Mouse (Mus musculus): ENCODE data around the gene Lef1. TPM values are rescaled to one million over a fixed set of nuclear protein-coding genes. Genes with fewer than 3 reads are reported as not detected.
A peak's percentile ranks its signal among the peaks of the same experiment; 100 is the strongest.

Gene Lef1
- polyA plus RNA-seq, 1 experiment from 2014 or later: 3.7 TPM

DNA sequence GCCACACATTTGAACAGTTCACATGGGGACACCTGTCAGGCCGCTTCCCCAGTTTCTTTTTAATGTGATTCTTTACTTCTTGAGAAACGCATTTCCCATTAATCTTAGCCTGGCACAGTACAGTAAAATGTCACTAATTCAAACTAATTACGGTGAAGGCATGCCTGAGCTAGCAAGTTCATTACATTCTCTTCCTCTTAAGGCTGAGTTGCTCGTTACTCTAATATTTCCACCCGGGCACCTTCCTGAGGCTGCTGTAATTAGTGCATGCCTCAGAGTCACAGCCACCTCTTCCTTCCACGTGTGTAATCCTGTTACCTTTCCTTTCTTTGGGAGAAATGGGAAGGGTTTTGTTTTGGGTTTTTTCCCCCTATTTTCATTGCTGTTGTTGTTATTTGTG, 71.9 kb downstream of the Lef1 start:
- no peaks in the 10 kb centered on the region for H3K27me3 ChIP-seq (ENCODE audit: control insufficient read depth, insufficient read depth, low read length)
- H3K4me3 ChIP-seq (ENCODE audit: low read depth, low read length): no peak overlapping the region
- H3K27ac ChIP-seq (ENCODE audit: low read depth, low read length): no peak overlapping the region
- H3K9ac ChIP-seq (replicated peaks; ENCODE audit: low read depth, low read length): no peak overlapping the region
- ATAC-seq (ENCODE audit: low read depth): peak; percentile 68; the same call in 1 of the 2 replicates
- H3K9me3 ChIP-seq (ENCODE audit: control insufficient read depth, low read length): no peaks in the 10 kb centered on the region
- WGBS: 42% methylated on average over 6 of the region's 6 CpGs
- H3K36me3 ChIP-seq (ENCODE audit: control insufficient read depth, insufficient read depth, low read length): no peaks in the 10 kb centered on the region
- no peaks in the 10 kb centered on the region for H3K4me1 ChIP-seq (ENCODE audit: control insufficient read depth, insufficient read depth, low read length)
- no peak overlapping the region for H3K4me2 ChIP-seq (ENCODE audit: low read depth, low read length)

DNA sequence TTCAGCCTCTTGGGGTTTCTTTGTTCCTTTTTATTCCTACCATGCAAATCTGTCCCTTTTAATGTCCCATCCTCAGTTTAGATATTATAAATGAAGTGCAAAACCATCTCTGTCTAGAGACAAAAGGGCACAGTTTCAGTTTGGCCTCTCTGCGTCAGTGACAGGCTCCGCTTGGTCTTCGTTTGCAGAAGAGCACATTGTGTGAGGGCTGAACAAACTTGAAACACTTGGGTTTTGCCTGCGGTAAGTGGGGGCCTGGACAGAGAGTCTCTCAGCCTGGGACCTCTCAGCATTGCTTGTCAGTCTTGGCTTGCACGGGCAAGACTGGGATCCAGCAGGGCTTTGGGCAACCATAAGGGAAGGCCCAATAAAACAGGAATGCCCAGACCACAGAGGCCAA, 75.9 kb downstream of the Lef1 start:
- H3K9me3 ChIP-seq (ENCODE audit: control insufficient read depth, low read length): no peaks in the 10 kb centered on the region
- H3K4me3 ChIP-seq (ENCODE audit: low read depth, low read length): no peak overlapping the region
- H3K4me2 ChIP-seq (ENCODE audit: low read depth, low read length): no peak overlapping the region
- ATAC-seq (ENCODE audit: low read depth): no peak
- no peak overlapping the region for H3K9ac ChIP-seq (replicated peaks; ENCODE audit: low read depth, low read length)
- 80% methylated on average over 5 of the region's 5 CpGs for WGBS
- H3K27ac ChIP-seq (ENCODE audit: low read depth, low read length): no peak overlapping the region
- H3K27me3 ChIP-seq (ENCODE audit: control insufficient read depth, insufficient read depth, low read length): no peaks in the 10 kb centered on the region
- H3K36me3 ChIP-seq (ENCODE audit: control insufficient read depth, insufficient read depth, low read length): no peaks in the 10 kb centered on the region
- no peaks in the 10 kb centered on the region for H3K4me1 ChIP-seq (ENCODE audit: control insufficient read depth, insufficient read depth, low read length)

DNA sequence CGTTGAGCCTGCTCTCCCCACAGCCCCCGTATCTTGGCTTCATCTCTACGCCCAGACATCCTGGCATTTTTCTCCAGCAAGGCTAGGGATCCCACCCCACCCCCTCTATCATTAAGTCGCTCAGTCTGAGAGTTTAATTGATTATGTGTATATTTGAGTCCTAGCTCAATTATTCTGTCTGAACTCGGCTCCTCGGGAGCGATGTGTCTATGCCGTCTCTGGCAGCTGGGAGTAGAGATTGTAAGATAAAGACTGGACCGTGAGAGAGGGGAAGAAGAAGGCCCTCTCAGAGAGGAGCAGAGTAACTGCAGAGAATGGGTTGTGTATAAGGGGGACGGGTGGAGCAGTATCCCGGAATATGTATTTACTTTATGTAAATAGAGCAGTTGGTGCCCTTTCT, 80.0 kb downstream of the Lef1 start:
- no peaks in the 10 kb centered on the region for H3K4me1 ChIP-seq (ENCODE audit: control insufficient read depth, insufficient read depth, low read length)
- 77% methylated on average over 11 of the region's 11 CpGs for WGBS
- no peak for ATAC-seq (ENCODE audit: low read depth)
- H3K4me2 ChIP-seq (ENCODE audit: low read depth, low read length): no peak overlapping the region
- H3K36me3 ChIP-seq (ENCODE audit: control insufficient read depth, insufficient read depth, low read length): no peaks in the 10 kb centered on the region
- no peak overlapping the region for H3K4me3 ChIP-seq (ENCODE audit: low read depth, low read length)
- no peaks in the 10 kb centered on the region for H3K27me3 ChIP-seq (ENCODE audit: control insufficient read depth, insufficient read depth, low read length)
- H3K27ac ChIP-seq (ENCODE audit: low read depth, low read length): no peak overlapping the region
- H3K9ac ChIP-seq (replicated peaks; ENCODE audit: low read depth, low read length): no peak overlapping the region
- H3K9me3 ChIP-seq (ENCODE audit: control insufficient read depth, low read length): no peaks in the 10 kb centered on the region

DNA sequence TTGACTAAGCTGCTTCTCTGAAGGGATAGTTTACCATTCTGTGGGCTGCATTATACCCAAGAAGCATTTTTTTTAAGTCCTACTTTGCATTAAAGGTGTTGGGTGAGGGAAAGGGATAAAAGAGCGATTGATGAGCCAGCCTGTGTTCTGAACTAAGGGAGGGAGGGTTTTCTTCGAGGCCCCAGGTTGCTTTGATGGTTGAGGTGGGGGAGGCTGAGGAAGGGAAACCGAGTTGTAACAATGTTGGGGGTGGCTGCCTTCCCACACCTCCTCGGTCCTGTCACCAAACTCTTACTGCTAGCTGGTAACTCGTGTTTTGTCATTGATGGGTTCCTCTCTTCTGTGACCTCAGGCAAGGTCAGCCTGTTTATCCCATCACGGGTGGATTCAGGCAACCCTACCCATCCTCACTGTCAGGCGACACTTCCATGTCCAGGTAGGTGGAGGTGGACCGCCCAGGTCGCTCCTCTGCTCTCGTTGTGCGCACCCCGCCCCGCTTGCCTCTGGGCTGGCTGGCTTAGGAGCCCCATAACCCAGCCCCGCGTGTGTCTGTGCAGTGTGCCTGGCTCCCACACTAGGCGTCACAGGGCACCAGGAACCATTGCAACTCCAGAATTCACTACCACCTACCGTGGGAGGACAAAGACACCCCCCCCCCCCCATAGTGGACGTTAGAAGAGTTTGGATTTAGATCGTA, 80.5 kb downstream of the Lef1 start:
- Histone ChIP-seq H3K9ac (replicated peaks; ENCODE audit: low read depth, low read length) (no peak overlapping the region), H3K4me1 (ENCODE audit: control insufficient read depth, insufficient read depth, low read length) (no peaks in the 10 kb centered on the region), H3K4me2 (ENCODE audit: low read depth, low read length) (no peak overlapping the region), H3K9me3 (ENCODE audit: control insufficient read depth, low read length) (no peaks in the 10 kb centered on the region), H3K4me3 (ENCODE audit: low read depth, low read length) (no peak overlapping the region), H3K36me3 (ENCODE audit: control insufficient read depth, insufficient read depth, low read length) (no peaks in the 10 kb centered on the region), H3K27me3 (ENCODE audit: control insufficient read depth, insufficient read depth, low read length) (no peaks in the 10 kb centered on the region), H3K27ac (ENCODE audit: low read depth, low read length) (no peak overlapping the region)
- no peak for ATAC-seq (ENCODE audit: low read depth)
- WGBS: 85% methylated on average over 19 of the region's 19 CpGs

DNA sequence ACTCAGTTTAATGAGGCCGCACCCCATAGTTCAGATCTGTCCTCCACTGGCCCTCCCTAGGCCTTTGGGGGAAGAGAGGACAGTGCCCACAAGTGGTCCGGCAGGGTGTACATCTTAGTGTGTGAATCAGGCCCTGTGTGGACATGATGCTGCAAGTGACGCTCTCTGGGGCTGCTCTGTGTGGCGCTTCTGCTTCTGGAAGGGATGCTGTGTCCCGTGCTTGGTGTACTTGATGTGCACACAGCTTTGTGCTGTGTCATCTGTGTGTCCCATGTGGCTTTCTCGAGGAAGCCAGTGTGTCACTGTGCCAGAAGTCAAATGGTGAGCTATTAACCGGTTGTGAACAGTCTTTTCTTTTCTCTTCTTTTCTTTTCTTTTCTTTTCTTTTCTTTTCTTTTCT, 81.2 kb downstream of the Lef1 start:
- WGBS: 74% methylated on average over 7 of the region's 7 CpGs
- Histone ChIP-seq H3K4me3 (ENCODE audit: low read depth, low read length) (no peak overlapping the region), H3K4me2 (ENCODE audit: low read depth, low read length) (no peak overlapping the region), H3K27me3 (ENCODE audit: control insufficient read depth, insufficient read depth, low read length) (no peaks in the 10 kb centered on the region), H3K4me1 (ENCODE audit: control insufficient read depth, insufficient read depth, low read length) (no peaks in the 10 kb centered on the region), H3K9me3 (ENCODE audit: control insufficient read depth, low read length) (no peaks in the 10 kb centered on the region), H3K36me3 (ENCODE audit: control insufficient read depth, insufficient read depth, low read length) (no peaks in the 10 kb centered on the region), H3K9ac (replicated peaks; ENCODE audit: low read depth, low read length) (no peak overlapping the region), H3K27ac (ENCODE audit: low read depth, low read length) (no peak overlapping the region)
- ATAC-seq (ENCODE audit: low read depth): no peak

DNA sequence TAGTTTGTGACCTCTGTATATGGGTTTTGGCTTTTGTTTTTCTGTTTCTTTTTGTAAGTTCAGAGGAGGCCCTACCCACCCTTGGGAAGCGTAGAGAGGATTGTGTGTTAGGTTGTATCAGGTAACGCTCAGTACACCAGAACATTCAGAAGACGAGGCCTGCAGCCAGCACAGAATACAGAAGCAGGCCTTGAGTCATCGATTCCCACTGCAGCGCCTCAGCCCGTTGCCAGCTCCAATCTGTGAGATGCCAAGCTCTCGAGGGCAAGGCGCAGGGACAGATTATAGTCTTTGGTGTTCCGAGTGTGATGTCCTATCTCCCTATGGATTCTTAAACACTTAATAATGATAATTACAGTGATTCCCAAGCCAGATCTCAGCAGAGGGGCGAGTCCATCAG, 85.8 kb downstream of the Lef1 start:
- H3K4me3 ChIP-seq (ENCODE audit: low read depth, low read length): no peak overlapping the region
- H3K9ac ChIP-seq (replicated peaks; ENCODE audit: low read depth, low read length): no peak overlapping the region
- H3K9me3 ChIP-seq (ENCODE audit: control insufficient read depth, low read length): no peaks in the 10 kb centered on the region
- no peaks in the 10 kb centered on the region for H3K36me3 ChIP-seq (ENCODE audit: control insufficient read depth, insufficient read depth, low read length)
- 76% methylated on average over 10 of the region's 10 CpGs for WGBS
- H3K4me2 ChIP-seq (ENCODE audit: low read depth, low read length): no peak overlapping the region
- H3K27ac ChIP-seq (ENCODE audit: low read depth, low read length): no peak overlapping the region
- H3K4me1 ChIP-seq (ENCODE audit: control insufficient read depth, insufficient read depth, low read length): no peaks in the 10 kb centered on the region
- H3K27me3 ChIP-seq (ENCODE audit: control insufficient read depth, insufficient read depth, low read length): no peaks in the 10 kb centered on the region
- no peak for ATAC-seq (ENCODE audit: low read depth)

DNA sequence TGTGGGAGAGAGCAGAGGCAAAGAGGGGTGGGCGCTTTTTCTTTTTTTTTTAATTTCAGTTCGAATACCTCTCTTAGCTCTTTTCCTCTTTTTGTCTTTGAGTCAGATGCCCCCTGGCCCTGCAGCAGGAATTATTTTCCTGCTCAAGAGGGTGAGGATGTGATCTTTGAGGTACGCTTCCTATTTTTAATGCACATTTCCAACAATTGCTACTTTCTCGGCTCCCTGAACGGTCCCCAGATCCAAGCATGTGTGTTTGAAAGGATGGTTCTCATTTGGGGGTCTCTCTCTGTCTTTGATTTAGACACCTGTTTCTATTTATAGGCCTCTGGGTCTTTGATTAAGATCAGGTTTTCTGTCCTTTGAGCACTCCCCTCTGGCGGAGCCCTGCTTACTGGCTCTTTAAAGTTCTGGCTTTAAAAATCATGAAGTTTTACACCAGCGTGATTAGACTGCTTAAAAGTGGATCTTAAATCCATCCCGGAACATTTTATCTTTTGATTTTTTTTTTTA, 86.3 kb downstream of the Lef1 start:
- WGBS: 79% methylated on average over 8 of the region's 8 CpGs
- Histone ChIP-seq H3K36me3 (ENCODE audit: control insufficient read depth, insufficient read depth, low read length) (no peaks in the 10 kb centered on the region), H3K9me3 (ENCODE audit: control insufficient read depth, low read length) (no peaks in the 10 kb centered on the region), H3K27me3 (ENCODE audit: control insufficient read depth, insufficient read depth, low read length) (no peaks in the 10 kb centered on the region), H3K4me3 (ENCODE audit: low read depth, low read length) (no peak overlapping the region), H3K4me1 (ENCODE audit: control insufficient read depth, insufficient read depth, low read length) (no peaks in the 10 kb centered on the region), H3K4me2 (ENCODE audit: low read depth, low read length) (no peak overlapping the region), H3K27ac (ENCODE audit: low read depth, low read length) (no peak overlapping the region), H3K9ac (replicated peaks; ENCODE audit: low read depth, low read length) (no peak overlapping the region)
- ATAC-seq (ENCODE audit: low read depth): no peak

DNA sequence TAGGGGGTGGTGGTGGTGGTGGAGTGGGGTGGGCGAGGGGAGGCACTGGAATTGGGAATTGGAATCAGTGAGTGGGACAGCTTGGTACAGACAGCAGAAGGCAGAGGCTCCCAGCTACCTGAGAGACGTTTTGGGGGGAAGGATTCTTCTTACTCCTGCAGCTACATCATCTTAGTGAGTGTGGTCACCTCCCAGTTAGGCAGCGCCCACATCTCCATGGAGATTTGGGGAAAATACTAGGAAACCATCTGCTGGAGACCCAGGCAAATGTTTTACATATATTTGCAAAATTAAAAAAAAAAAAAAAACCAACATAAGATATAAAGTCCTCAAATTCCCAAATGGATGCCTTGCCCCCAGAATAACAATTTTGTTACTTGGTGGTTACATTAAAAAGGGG, 88.7 kb downstream of the Lef1 start:
- H3K27me3 ChIP-seq (ENCODE audit: control insufficient read depth, insufficient read depth, low read length): no peaks in the 10 kb centered on the region

DNA sequence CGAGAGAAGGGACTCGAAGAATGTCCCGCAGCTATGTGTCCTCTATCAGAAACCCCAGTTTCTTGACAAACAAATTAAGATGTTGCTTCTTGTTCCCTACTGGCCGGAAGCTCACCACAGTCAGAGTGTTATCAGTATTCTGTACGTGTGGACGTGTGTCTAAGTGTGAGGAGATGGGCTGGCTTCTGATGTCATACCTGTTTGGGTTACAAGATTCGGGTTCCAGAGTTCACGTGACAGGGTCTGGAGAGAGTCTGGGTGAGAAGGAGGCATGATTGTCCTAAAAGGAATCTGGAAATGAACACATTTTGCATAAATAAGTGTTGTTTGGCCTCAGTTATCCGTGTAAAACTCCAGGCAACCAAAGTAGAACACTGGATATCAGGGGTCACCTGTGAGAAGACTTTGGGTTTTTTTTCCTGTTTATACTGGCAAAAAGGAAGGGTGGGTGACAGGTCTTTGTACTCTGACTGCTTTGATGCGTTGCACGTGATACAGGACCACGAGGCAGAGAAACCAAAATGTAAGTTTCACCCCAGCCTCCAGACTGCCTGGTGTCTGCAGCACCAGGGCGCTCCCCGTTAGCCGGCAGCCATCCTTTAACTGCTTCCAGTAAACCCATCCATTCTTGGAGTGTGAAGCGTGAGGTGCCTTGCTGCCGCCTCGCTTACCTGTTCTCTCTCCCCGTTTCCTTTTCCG, 89.5 kb downstream of the Lef1 start:
- no peak overlapping the region for H3K27ac ChIP-seq (ENCODE audit: low read depth, low read length)
- H3K9ac ChIP-seq (replicated peaks; ENCODE audit: low read depth, low read length): no peak overlapping the region
- H3K4me3 ChIP-seq (ENCODE audit: low read depth, low read length): no peak overlapping the region
- no peaks in the 10 kb centered on the region for H3K9me3 ChIP-seq (ENCODE audit: control insufficient read depth, low read length)
- 85% methylated on average over 20 of the region's 20 CpGs for WGBS
- H3K27me3 ChIP-seq (ENCODE audit: control insufficient read depth, insufficient read depth, low read length): no peaks in the 10 kb centered on the region
- ATAC-seq (ENCODE audit: low read depth): no peak
- no peaks in the 10 kb centered on the region for H3K36me3 ChIP-seq (ENCODE audit: control insufficient read depth, insufficient read depth, low read length)
- H3K4me2 ChIP-seq (ENCODE audit: low read depth, low read length): no peak overlapping the region
- H3K4me1 ChIP-seq (ENCODE audit: control insufficient read depth, insufficient read depth, low read length): no peaks in the 10 kb centered on the region

More for the DNA sequence above, 88.7 kb downstream of the Lef1 start:
- no peak for ATAC-seq (ENCODE audit: low read depth)
- Histone ChIP-seq H3K27ac (ENCODE audit: low read depth, low read length) (no peak overlapping the region), H3K4me3 (ENCODE audit: low read depth, low read length) (no peak overlapping the region), H3K36me3 (ENCODE audit: control insufficient read depth, insufficient read depth, low read length) (no peaks in the 10 kb centered on the region), H3K4me1 (ENCODE audit: control insufficient read depth, insufficient read depth, low read length) (no peaks in the 10 kb centered on the region), H3K9ac (replicated peaks; ENCODE audit: low read depth, low read length) (no peak overlapping the region), H3K9me3 (ENCODE audit: control insufficient read depth, low read length) (no peaks in the 10 kb centered on the region), H3K4me2 (ENCODE audit: low read depth, low read length) (no peak overlapping the region)
- 87% methylated on average over 3 of the region's 3 CpGs for WGBS

All from neural tube, embryonic 14.5 days (tissue).